Mouse (Mus musculus) limb, embryonic 14.5 days (tissue): ENCODE results near the gene Cnot6. TPM values are rescaled to one million over a fixed set of nuclear protein-coding genes. Genes with fewer than 3 reads are reported as not detected.

Experiments
- ATAC-seq: fragments of 200-750 bp; cut with Nextera tagmentation; 2 replicates; pipeline ENCODE4 v1.8.0; 2017; ENCODE audit warnings: low read depth, moderate number of reproducible peaks, moderate TSS enrichment; ENCODE audit not compliant: low FRiP score
- DNase-seq: peaks from one replicate; pipeline ENCODE4 v3.0.0-alpha.2; 2015; ENCODE audit warnings: low spot score
- H3K27ac ChIP-seq: fragments of 300-500 bp; sonication (generic); replicated peaks from 2 replicates; pipeline ENCODE4 v1.5.1; 2014; ENCODE audit warnings: low read depth, mild to moderate bottlenecking, low read length, moderate library complexity, mixed read lengths
- H3K27me3 ChIP-seq: fragments of 300-500 bp; sonication (generic); 2 replicates; pipeline ENCODE4 v1.6.1; 2014; ENCODE audit warnings: low read length, mixed read lengths; ENCODE audit not compliant: control insufficient read depth, insufficient read depth
- H3K36me3 ChIP-seq: fragments of 300-500 bp; sonication (generic); 2 replicates; pipeline ENCODE4 v1.6.1; 2014; ENCODE audit warnings: mild to moderate bottlenecking, low read length, moderate library complexity, mixed read lengths; ENCODE audit not compliant: control insufficient read depth, insufficient read depth
- H3K4me1 ChIP-seq: fragments of 300-500 bp; sonication (generic); 2 replicates; pipeline ENCODE4 v1.6.1; 2014; ENCODE audit warnings: antibody characterized with exemption, low read length, mixed read lengths; ENCODE audit not compliant: control insufficient read depth, insufficient read depth
- H3K4me2 ChIP-seq: fragments of 300-500 bp; sonication (generic); replicated peaks from 2 replicates; pipeline ENCODE4 v1.6.1; 2014; ENCODE audit warnings: low read depth, mild to moderate bottlenecking, low read length, moderate library complexity; ENCODE audit not compliant: severe bottlenecking
- H3K4me3 ChIP-seq: fragments of 300-500 bp; sonication (generic); replicated peaks from 2 replicates; pipeline ENCODE4 v1.5.1; 2014; ENCODE audit warnings: low read length
- H3K9ac ChIP-seq: fragments of 300-500 bp; sonication (generic); 2 replicates; pipeline ENCODE4 v1.6.1; 2014; ENCODE audit warnings: mild to moderate bottlenecking, low read depth, low read length, moderate library complexity; ENCODE audit not compliant: severe bottlenecking
- H3K9me3 ChIP-seq: fragments of 300-500 bp; sonication (generic); 2 replicates; pipeline ENCODE4 v1.6.1; 2016; ENCODE audit warnings: low read length; ENCODE audit not compliant: control insufficient read depth
- POLR2A ChIP-seq: fragments of 200-500 bp; IDR thresholded peaks from 2 replicates; pipeline ENCODE4 v1.8.0; 2012; ENCODE audit warnings: inconsistent platforms, mild to moderate bottlenecking, moderate library complexity, borderline replicate concordance; ENCODE audit not compliant: insufficient read depth, insufficient read length; ENCODE audit errors: extremely low read depth
- WGBS: fragments of 180-500 bp; shearing (Covaris S2); extraction: QIAGEN DNeasy Blood & Tissue Kit; methylation state at CpG from one replicate; pipeline ENCODE4 v1.1.7; 2014; 5-methylcytosine and 5-hydroxymethylcytosine counted together
- polyA plus RNA-seq, 2 experiments: library from polyadenylated mRNA; depleted of rRNA in 1 of 2; stranded (reverse) in 1 of 2; unstranded in 1 of 2; fragments of >200 nt; fragmentation: Nextera tagmentation in 1 of 2; extraction: Ambion mirVana in 1 of 2; gene quantifications; 2 replicates each; pipeline versions ENCODE4 v1.2.1 to v1.2.3; 2012 to 2014

Cnot6 gene
- polyA plus RNA-seq, 2 experiments: 59.7 to 65.2 TPM

DNA sequence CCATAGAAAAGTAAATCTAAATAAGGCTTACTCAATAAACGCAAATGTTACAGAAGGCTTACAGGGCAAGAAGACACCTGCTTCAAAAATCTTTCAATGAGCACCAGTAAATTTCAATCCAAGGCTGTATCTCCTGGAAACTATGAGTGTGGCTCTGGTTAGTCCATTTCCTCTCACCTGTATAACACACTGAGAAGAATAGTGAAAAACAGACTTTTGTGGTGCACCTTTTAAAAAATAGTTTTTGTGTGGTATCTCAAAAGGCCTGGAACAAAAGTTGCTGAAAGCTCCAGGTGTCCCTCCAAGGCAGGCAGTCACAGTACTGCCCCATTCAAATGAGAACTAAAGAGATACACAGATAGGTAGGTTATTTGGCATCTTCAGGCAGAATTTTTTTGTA is 13.4 kb downstream of the Cnot6 start:
- Histone ChIP-seq H3K4me3 (no peak overlapping the region), H3K4me1 (no peaks in the 10 kb centered on the region), H3K9me3 (no peaks in the 10 kb centered on the region), H3K27ac (no peak overlapping the region), H3K27me3 (no peaks in the 10 kb centered on the region), H3K4me2 (no peak overlapping the region), H3K36me3 (peaks cover 48% of the 10 kb centered on the region), H3K9ac (no peak overlapping the region)
- TF ChIP-seq POLR2A: no peak
- no peak for ATAC-seq
- WGBS: 91% methylated on average over 1 of the region's 1 CpGs
- no peak for DNase-seq

DNA sequence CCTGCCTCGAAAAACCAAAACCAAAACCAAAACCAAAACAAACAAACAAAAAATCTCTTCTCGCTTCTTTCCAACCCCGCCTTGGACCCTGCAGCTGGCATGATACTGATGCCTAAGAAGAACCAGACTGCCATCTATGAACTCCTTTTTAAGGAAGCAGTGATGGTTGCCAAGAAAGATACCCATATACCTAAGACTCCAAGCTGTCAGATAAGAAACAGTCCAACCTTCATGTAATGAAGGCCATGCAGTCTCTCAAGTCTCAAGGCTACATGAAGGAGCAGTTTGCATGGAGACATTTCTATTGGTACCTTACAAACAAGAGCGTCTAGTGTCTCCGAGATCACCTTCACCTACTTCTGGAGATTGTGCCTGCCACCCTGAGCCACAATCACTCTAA is 14.7 kb downstream of the Cnot6 start:
- WGBS: 90% methylated on average over 5 of the region's 5 CpGs
- Histone ChIP-seq H3K27me3 (no peaks in the 10 kb centered on the region), H3K4me1 (no peaks in the 10 kb centered on the region), H3K4me2 (no peak overlapping the region), H3K27ac (no peak overlapping the region), H3K36me3 (peaks cover 49% of the 10 kb centered on the region), H3K9me3 (no peaks in the 10 kb centered on the region), H3K9ac (no peak overlapping the region), H3K4me3 (no peak overlapping the region)
- DNase-seq (no peak), ATAC-seq (no peak)
- TF ChIP-seq POLR2A: no peak

DNA sequence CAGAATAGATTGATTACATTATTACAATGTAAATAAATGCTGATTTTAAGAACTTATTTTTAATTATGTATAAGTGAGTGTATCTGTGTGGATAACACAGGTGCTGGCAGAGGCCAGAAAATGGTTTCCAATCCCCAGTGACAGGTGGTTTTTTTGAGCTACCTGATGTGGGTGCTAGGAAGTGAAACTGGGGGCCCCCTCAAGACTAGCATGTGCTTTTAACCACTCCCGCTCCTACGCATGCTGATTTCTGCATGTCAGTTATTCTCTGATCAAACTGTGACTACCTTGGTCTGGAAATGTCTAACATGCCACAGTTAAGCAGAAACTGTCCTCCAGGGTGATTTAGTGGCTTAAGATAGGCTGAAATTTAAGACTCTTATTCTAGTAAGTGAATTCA is 16.1 kb downstream of the Cnot6 start:
- Histone ChIP-seq H3K27me3 (no peaks in the 10 kb centered on the region), H3K9me3 (no peaks in the 10 kb centered on the region), H3K4me2 (no peak overlapping the region), H3K9ac (no peak overlapping the region), H3K4me3 (no peak overlapping the region), H3K27ac (no peak overlapping the region), H3K36me3 (peaks cover 51% of the 10 kb centered on the region), H3K4me1 (no peaks in the 10 kb centered on the region)
- WGBS: 87% methylated on average over 2 of the region's 2 CpGs
- DNase-seq (no peak), ATAC-seq (no peak)
- TF ChIP-seq POLR2A: no peak

DNA sequence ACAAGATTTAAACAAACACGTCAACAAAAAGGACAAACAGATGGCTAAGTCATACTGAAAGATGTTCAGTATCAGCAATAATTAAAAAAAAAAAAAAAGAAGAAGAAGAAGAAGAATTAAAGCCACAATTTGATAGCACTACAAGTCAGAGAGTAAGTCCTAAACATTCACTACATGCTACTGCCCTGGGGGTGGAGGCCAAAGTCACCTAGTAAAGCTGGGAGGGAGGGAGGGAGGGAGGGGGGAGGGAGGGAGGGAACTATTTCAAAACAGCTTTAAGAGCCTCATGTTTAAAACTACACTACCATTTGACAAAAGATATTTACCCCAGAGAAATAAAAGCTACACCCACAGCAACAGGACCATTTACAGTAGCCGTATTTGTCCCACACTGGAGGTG is 16.8 kb downstream of the Cnot6 start:
- no peak overlapping the region for H3K9ac ChIP-seq
- H3K4me3 ChIP-seq: no peak overlapping the region
- no peaks in the 10 kb centered on the region for H3K4me1 ChIP-seq
- TF ChIP-seq POLR2A: no peak
- DNase-seq: no peak
- H3K9me3 ChIP-seq: no peaks in the 10 kb centered on the region
- H3K36me3 ChIP-seq: peaks cover 52% of the 10 kb centered on the region
- no peak for ATAC-seq
- no peak overlapping the region for H3K4me2 ChIP-seq
- no peak overlapping the region for H3K27ac ChIP-seq
- 90% methylated on average over 2 of the region's 2 CpGs for WGBS
- no peaks in the 10 kb centered on the region for H3K27me3 ChIP-seq

DNA sequence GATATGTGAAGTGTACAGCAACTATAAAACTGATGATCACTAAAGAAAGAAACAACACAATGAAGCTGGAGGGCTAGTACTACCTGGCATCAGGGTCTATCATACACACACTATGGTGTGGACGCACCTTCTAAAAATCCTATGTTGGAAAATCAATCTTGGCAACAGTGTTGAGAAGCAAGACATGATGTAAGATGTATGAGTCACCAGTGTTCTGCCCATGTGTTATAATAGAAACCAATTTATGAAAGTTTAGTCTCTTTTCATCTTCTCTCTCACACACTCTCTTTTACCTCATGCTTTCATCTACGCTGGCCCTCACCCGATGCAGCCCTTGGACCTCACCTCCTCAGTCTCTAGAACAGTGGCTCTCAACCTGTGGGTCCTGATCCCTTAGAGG is 17.5 kb downstream of the Cnot6 start:
- TF ChIP-seq POLR2A: no peak
- no peak overlapping the region for H3K9ac ChIP-seq
- H3K36me3 ChIP-seq: peaks cover 54% of the 10 kb centered on the region
- 92% methylated on average over 3 of the region's 3 CpGs for WGBS
- H3K4me3 ChIP-seq: no peak overlapping the region
- no peak overlapping the region for H3K27ac ChIP-seq
- H3K9me3 ChIP-seq: no peaks in the 10 kb centered on the region
- H3K27me3 ChIP-seq: no peaks in the 10 kb centered on the region
- no peaks in the 10 kb centered on the region for H3K4me1 ChIP-seq
- DNase-seq: no peak
- ATAC-seq: no peak
- H3K4me2 ChIP-seq: no peak overlapping the region
